Mouse (Mus musculus): ENCODE results near the gene Snapc1.

The Snapc1 gene

DNA sequence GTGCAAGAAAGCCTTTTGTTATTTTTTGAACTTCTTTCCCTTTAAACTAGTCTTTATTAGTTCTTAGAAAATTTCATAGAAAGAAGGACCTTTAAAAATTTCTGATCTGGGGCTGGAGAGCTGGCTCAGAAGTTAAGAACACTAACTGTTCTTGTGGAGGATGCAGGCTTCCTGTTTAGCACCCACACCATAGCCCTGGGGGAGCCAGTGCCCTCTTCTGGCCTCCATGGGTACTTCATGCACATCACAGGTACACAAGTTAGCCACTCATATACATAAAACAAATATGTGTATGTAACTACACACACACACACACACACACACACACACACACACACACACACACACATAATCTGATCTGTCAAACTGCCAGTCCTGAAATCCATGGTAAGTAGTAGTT, 25.3 kb downstream of the Snapc1 start:
- DNase-seq (ENCODE audit: low spot score in 2 of 2): no peak

DNA sequence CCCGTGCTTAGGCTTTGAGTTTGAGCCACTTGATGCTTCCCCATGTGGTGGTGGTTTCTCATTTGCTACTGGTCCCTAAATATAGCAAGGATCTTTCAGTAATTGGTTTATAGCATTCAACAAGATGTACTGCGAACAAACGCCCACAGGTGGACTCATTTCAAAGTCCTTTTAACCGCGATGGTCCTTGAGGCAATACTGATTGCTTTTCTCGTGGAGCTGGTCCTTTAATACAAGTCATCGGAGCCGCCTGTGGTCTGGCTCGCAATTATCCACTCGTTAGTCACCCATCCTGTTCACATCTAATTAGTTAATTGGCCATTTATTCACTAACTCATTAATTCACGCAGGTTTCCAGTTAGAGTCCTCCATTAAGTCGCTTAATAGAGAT, 32.6 kb downstream of the Snapc1 start:
- peak in 1 of 2 experiments; percentile 25 for DNase-seq (ENCODE audit: low spot score in 2 of 2)

- peak; percentile 34 to 59 for DNase-seq (ENCODE audit: low spot score in 2 of 2)
Measured at GRCm38 (mm10) chr12:73997297-73998127, 33.2 kb downstream of the Snapc1 start, which contains the start of gene Syt16. TSS of gene Syt16 (plus strand) at chr12:73997661.

DNA sequence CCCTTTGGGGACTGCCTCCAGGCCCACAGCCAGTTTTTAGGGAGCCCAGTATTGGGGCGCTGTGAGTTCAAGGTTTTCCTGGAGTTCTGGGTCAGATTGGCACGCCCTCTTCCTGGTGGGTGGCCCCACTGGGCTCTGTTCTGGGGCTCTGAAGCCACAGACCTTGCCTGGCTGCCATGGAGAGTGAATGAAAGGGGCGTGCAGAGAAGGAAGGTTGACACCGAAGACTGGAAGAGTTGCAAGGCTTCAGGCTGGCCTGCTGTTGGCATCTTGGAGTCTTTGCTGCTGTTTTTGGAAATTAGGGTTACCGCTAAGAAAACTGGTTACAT, 33.8 kb downstream of the Snapc1 start:
- DNase-seq (ENCODE audit: low spot score in 2 of 2): no peak

DNA sequence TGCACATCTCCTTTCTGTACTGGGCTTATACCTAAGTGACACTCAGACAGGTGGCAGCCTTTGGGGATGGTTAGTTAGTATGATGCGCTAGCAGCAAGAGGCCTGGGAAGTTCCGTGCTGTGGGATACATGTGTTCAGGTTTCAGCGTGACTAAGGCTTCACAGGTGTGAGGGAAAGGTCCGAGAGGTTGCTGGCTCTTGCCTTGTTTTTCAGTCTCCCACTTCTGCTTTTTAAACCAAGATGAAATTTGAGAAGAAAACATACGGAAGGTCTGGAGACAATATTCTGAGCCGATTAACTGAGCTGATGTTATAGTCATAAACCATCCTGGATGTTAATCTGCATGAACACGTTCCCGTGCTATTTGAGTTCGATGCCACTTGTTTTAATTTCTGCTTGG, 38.2 kb downstream of the Snapc1 start:
- no peak for DNase-seq (ENCODE audit: low spot score in 2 of 2)

- peak; percentile 54 to 63 for DNase-seq (ENCODE audit: low spot score in 2 of 2)
Measured at GRCm38 (mm10) chr12:74009448-74009911, 45.2 kb downstream of the Snapc1 start.

DNA sequence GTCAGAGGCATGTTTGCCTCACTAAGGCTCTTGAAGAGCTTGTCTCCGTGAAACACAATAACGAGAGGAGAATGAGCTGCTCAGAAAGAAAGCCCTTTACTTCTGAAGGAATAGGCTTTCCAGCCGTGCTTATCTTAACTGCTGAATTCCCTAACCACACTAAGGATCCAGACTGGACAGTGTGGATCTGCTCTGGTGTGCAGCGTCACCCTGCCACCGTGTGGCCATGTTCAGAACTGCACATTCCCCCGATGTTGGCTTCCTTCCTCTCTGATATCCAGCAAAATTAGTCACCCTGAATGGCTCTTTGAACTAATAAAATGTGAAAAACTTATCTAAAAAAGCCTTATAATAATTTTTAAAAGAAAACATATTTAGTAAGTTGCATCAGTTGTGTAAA, 49.5 kb downstream of the Snapc1 start:
- peak; percentile 72 to 77 for DNase-seq (ENCODE audit: low spot score in 2 of 2)

GRCm38 (mm10) chr12:74014739-74015270, 50.5 kb downstream of the Snapc1 start:
- DNase-seq (ENCODE audit: low spot score in 2 of 2): no peak

GRCm38 (mm10) chr12:74015491-74015890, 51.2 kb downstream of the Snapc1 start:
- no peak for DNase-seq (ENCODE audit: low spot score in 2 of 2)

DNA sequence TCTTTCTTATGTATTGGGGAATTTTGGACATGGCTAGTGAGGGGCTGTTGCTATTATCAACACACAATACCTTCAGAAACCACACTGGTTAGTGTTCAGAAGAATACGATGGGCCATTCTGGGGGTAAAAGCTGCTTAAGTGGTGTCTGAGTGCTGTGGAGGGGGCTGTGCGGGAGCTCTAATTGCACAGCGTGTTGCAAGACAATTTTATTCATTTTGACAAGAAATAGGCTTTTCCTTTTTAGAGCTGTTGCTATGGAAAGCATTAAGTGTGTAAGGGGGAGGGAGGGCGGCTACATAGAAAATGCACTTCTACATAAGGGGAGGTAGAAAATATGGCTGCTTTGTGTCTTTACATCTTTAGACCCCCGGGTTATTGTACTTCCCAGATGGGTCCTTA, 59.0 kb downstream of the Snapc1 start:
- no peak for DNase-seq (ENCODE audit: low spot score in 2 of 2)

DNA sequence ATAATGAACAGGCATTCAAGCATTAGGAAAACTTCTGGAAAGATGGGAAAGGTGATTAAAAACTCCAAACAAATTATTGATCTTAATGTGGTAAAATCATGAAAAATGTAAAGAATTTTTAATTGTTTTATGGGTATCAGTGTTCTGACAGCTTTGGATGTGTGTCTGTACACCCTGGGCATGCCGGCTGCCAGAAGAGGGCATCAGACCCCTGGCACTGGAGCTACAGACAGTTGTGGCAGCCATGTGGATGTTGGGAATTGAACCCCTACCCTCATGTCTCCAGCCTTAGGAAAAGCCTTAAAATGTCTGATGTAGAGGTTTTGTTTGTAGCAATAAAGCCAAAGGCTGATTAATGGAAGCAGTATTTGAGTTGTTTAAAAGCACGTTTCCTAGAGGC, 60.6 kb downstream of the Snapc1 start:
- no peak for DNase-seq (ENCODE audit: low spot score in 2 of 2)

All from right cerebral cortex, postnatal 36 days (tissue).